Mouse (Mus musculus) hindlimb bud, embryonic 11.5 days (tissue): ENCODE results near the gene Rab40c.
A peak's percentile ranks its signal among the peaks of the same experiment; 100 is the strongest.

Source experiments
- DNase-seq: peaks from one replicate; pipeline ENCODE4 v3.0.0-alpha.2; 2012; ENCODE audit warnings: low read depth, low spot score; ENCODE audit errors: extremely low spot score

Rab40c gene

GRCm38 (mm10) chr17:25860229-25860628 lies 59.3 kb downstream of the Rab40c start:
- no peak for DNase-seq

DNA sequence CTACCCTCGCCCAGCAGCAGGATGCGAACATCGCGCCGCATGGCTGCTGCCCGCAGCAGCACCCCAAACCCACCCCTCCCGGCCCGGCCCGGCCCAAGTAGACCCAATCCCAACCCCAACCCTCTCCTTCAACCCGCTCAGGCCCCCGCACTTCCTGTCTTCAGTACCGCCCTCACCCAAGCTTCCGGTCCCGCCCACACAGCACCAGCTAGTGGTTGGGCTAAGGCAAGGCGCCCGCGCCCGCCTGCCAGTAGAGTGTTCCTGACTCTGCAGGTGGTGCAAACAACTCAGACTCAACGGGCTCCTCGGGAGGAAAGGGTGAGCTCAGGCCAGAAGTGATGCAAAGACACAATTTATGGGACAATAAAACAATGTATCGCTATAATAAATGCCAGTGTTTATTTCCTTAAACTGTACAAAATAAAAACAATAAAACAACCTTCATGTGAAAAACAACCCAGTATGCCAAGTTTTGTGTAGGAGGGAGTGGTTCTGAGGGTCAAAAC lies 75.1 kb downstream of the Rab40c start, which contains the start of gene Rhot2:
Rhot2 (minus strand) TSS at position 456 of the 506 bp plus-strand sequence.
- no peak for DNase-seq

GRCm38 (mm10) chr17:25843636-25844395 lies 75.7 kb downstream of the Rab40c start:
- DNase-seq = no peak

DNA sequence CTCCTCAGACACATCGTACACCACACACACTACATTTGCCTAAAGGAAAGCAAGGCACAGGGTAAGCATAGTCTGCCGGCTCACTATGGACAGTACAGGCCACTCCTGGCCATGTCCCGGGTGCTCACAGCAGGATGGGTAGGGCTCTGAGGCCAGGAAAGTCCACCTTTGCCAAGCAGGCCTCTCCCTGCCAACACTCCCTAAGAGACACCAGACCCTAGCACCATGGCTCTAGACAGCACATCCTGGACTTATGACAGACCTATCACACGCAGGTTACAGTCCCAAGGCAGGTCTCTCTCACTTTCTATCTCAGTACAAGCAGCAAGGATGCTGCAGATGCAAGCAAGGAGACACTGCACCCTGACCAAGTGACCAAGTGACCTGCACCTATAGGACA lies 76.4 kb downstream of the Rab40c start:
- DNase-seq = no peak

DNA sequence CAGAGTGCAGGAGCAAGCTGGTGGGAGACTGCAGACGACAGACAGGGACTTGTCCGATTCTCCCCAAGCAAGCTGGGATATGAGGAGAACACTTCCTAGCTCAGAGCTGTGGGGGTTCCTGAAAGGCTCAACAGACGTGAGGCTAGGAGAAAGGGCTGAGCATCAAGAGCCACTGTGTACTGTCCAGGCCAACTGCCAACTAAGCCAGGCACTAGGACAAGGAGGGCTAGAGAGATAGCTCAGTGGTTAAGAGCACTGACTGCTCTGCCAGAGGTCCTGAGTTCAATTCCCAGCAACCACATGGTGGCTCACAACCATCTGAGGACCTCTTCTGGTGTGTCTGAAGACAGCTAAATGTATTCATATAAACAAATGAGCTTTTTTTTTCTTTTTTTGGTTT lies 77.0 kb downstream of the Rab40c start:
- no peak for DNase-seq

GRCm38 (mm10) chr17:25841117-25841880 lies 78.2 kb downstream of the Rab40c start, which contains the start of gene Gm20683:
Gene Gm20683, minus strand, starts transcription at chr17:25841763.
- no peak for DNase-seq

DNA sequence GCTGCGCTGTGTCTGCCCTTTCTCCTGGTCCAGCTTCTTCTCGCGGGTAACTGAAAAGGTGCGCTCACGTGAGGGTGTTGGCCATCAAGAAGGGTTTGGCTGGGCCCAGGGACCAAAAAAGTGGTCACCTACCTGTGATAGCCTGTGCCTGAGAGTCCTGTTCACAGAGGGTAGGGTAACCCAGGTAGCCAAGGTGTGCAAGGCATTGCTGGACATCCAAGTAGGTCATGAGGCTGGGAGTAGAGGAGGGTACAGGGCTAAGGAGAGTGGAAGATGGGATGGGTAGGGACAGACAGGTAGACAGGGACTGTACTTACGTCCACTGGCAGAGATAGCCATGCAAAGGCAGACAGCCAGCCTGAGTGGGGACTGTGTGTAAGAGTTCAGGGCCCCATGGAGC lies 79.0 kb downstream of the Rab40c start:
- DNase-seq = no peak

DNA sequence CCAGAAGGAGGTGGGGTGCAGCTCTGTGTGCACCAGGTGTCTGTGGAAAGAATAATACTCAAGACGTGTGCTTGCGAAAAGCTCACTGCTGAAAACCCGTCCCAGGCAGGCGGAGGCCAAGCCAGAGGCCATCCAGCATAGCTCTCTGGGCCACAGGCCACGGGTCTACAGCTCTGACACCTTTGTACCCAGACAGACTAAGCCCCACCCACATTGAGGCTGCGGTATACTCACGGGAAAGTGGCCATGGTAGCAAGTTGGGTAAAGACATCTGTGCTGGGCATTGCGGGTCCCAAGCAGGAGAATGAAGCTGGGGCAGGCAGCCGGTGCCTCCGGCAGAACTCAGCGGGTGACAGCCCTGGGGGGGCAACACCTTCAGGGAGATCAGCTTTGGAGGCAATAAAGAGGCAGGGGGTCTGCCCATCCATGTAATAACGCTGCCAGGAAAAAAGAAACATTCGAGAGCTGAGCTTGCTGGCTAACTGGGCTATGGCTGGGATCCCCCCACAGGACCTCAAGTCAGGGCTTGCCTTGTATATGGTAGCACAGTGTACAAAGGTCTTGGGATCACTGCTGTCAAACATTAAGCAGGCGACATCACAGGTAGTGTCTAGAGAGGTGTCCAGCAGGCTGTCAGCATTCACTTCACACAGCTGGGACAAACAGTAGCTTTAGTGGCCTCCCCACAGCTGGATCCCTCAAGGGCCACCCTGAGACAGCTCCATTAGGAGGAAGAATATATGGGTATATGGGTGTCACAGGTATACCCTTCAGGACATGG lies 79.9 kb downstream of the Rab40c start:
- DNase-seq = no peak

GRCm38 (mm10) chr17:25838904-25839303 lies 80.6 kb downstream of the Rab40c start:
- no peak for DNase-seq

DNA sequence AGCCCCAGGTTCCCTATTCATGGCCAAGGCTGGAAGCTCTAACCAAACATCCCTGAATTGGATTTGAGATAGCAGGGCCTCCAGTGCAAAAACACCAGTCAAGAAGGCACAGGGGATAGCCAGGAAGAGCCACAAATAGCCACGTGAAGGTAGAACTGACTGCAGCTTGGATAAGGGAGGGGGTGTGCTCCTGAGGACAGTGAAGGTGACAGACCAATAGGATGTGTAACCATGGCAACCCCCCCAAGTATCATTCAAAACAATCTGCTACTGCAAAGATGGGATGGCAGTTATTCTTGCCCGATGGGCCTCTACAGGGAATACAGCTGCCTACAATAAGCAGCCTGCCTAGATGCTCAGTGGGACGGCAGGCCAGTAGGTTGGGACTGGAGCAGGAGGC lies 82.0 kb downstream of the Rab40c start:
- DNase-seq = no peak

DNA sequence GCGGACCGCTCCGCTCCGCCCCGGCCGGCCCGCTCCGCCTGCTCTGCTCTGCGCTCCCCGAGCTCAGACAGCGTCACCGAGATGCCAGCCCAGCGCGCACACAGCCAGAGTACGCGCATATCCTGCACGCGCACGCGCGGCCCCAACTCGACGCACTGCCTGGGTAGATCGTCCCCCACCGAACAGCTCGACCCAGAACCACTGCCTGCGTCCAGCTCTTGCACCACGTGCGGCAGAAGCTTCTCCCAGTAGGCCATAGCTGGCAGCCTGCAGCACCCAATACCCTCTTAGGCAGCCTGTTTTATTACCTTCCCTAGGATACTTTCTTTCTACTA lies 82.5 kb downstream of the Rab40c start, which contains the start of gene Rhbdl1:
Rhbdl1 (minus strand) TSS at position 220 of the 335 bp plus-strand sequence.
- no peak for DNase-seq

- DNase-seq = no peak
Measured at GRCm38 (mm10) chr17:25836397-25837075, 83.0 kb downstream of the Rab40c start.

DNA sequence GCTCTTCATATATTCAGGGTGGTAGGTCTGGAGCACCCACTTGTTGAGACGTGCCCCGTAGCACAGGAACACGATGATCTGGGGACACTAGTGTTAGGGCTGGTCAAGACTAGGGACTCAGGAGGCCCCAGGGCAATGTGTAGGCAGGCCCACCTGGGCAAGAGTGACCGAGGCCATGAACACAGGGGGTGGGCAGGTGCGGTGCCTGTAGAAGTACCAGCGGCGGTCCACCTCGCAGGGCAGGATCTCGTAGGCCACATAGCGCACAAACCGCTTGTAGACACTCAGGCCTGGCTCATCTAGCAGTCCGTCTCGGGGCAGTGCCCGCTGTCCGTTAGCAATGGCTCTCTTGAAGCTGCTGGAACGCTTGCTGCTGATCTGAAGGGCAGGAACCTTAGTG lies 83.7 kb downstream of the Rab40c start:
- no peak for DNase-seq

DNA sequence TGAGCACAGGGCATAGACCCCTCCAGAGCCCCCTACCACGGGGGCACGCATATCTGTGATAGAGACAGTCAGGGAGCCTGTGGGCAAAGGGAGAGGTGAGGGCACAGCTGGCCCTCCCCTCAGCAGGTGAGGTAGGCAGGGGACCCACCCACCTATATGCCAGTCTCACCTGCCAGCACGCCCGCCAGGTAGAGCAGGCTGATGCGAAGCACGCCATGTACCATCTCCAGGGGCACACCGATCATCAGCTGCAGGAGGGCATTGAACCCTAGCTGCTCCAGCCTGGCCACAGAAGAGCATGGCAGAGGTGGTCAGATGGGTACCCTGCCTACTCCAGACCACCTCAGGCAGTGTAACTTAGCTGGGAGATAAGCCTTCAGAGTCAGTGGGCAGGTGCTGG lies 84.2 kb downstream of the Rab40c start:
- DNase-seq = no peak

- no peak for DNase-seq
Measured at GRCm38 (mm10) chr17:25834595-25835222, 84.8 kb downstream of the Rab40c start.

- DNase-seq = no peak
Measured at GRCm38 (mm10) chr17:25833961-25834594, 85.4 kb downstream of the Rab40c start.

- DNase-seq = peak; percentile 69
Measured at GRCm38 (mm10) chr17:25833291-25833663, 86.2 kb downstream of the Rab40c start, which contains the start of gene Stub1. Gene Stub1, minus strand, starts transcription at chr17:25833404.

DNA sequence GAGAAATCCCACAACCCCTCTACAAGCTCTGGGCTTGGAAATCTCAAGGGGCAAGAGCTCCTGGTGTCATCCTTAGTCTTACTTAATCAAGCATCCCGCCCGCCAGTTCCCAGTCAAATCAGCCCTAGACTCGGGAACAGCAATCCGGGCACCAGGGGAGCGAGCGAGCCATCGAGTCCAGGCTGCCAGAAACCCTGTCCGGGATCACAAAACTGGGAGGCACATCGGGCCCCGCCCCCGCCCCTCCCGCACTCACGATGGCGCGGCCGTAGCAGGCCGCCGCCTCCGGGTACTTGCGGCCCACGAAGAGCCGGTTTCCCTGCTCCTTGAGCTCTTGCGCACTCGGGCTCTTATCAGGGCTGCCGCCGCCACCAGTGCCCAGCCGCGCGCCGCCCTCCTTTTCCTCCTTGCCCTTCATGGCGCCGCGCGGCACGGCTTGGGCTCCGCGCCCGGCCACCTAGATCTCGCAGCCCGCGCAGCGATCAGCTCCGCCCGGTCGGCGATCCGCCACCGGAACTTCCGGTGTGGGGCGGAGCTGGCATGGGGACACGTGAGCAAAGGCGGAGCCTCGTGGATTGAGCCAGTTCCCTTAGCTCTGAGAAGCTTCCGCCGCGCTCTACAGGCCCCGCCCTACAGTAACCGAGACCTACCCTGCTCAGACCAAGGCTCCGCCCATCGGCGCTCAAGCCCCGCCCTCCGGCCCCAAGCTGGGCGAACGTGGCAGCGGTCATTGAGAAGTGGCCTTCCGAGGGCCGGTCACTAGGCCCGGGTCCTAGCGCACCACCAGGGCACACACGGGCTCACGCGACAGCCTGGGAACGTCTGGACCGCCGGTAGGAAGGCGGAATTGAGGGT lies 86.9 kb downstream of the Rab40c start:
- peak; percentile 90 for DNase-seq
